Mouse (Mus musculus) right cerebral cortex, adult 2 months (tissue): ENCODE measurements around the gene P4ha2.
"Not testable (repeated sequence)": the region's sequence is repeated elsewhere in the genome, so short reads cannot be mapped to it uniquely, and the experiment has no call there.

Experiments
- DNase-seq, 2 experiments: peaks; one replicate each; pipeline ENCODE4 v3.0.0; 2021 to 2022; ENCODE audit warnings: low spot score in 2 of 2

Gene P4ha2

DNA sequence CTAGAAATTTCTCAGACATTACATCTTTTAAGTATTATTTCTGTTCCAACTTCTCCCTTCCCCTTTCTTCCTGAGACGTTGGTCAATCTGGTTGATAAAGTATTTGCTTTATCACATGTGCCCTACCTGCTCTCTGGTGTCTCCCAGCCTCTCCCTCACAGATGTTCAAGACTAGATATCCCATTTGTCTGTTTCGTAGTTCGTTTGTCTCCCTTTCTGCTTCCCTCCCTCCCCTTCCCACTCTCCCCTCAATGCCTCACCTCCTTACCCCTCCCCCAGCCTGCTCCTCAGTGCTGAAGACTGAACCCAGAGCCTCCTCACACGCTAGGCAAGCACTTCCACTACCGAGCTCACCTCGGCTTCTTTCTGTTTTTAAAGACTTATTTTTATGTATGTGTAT, 35.0 kb downstream of the P4ha2 start:
- no peak for DNase-seq

- not testable (repeated sequence) for DNase-seq
These were observed 40.3 kb downstream of the P4ha2 start for GRCm38 (mm10) chr11:54140159-54140558.

DNA sequence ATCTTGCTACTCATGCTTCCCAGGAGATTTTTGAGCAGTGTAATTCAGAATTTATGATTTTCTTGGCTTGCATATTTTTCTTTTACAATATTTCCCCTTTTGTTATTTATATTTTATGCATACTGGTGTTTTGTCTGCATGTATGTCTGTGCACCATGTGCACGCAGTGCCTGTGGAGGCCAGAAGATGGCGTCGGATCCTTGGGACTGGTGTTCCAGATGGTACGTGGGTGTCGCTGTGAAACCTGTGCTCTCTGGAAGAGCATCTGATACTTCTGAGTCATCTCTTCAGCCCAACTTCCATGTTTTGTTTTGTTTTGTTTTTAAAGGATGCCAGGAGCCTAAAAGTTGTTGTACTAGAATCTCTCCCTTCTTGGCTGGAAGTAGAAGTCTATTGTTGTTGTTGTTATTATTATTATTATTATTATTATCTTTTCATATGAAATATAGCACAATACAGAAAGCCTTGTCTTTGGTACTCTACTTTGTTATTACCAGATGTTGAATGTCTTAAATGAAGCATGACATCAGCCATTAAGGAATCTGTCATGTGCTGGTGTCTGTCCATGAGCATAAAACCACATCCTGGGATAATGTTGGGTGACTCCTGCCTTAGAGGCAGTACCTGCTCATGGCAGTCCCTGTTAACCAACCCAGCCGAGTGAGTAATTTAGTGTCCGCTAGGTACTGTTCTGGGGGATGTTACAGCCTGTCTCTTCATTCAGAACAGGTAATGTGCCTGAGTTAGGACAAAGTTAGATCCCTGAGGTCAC, 41.5 kb downstream of the P4ha2 start:
- peak; percentile 26 to 28 for DNase-seq

DNA sequence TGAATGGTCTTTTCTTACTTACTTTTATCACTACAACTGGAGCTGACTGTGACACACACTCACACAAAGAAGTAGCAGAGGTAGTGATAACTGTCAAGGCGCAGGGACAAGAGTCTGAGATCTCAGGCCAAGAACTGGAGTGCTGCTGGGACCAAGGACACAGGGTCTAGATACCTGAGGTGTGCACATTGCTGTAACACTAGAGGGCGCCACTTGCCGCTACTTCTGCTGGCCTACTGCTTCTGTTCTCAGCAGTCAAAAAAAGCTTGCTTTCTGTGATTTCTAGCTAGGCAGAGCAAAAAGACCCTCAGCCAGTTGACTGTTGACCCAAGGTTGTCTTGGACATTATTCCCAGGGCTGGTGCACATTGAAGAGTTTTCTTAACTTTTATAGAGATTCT, 45.0 kb downstream of the P4ha2 start:
- peak; percentile 77 to 80 for DNase-seq

- DNase-seq, result no peak
These were observed 46.1 kb downstream of the P4ha2 start for GRCm38 (mm10) chr11:54145990-54146389.

GRCm38 (mm10) chr11:54149791-54150465, 50.0 kb downstream of the P4ha2 start:
- no peak for DNase-seq

GRCm38 (mm10) chr11:54151141-54151540, 51.2 kb downstream of the P4ha2 start:
- DNase-seq, result no peak

DNA sequence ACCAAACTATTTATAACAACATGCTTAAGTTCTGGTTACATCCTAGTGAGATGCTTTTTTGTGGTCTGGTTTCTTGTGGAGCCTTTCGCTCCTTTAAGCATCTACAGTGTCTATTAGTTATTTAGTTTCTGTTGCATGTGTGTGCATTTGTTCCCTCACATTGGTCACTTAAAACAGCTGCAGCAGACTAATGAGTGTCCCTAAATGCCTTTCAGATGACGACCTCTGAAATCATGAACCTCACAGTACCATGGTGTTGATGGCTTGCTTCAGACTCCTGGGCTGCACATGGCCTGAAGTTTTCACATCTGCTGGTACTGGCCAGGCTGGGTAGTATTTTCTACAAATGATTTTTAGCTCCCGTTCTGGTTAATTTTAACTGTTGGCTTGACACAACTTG, 53.1 kb downstream of the P4ha2 start:
- no peak for DNase-seq

DNA sequence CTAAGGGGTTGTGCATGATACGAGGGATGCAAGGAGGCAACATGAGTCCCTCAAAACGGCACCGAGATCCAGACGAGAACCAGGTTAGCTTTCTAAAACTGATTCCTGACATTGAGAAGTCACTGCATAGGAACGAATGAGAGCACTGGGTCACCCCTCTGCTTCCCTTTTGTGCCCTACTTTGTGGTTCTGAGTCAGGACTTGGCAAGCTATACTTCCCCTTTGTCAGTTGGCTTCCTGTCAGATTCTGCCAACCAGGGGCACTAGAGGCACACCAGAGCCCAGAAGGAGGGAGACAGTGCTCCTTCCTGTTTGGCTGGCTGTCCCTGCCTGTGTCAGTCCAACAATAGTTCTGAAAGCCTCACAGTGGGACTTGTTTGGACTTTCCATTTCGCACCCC, 56.0 kb downstream of the P4ha2 start:
- DNase-seq, result peak; percentile 16 to 31

DNA sequence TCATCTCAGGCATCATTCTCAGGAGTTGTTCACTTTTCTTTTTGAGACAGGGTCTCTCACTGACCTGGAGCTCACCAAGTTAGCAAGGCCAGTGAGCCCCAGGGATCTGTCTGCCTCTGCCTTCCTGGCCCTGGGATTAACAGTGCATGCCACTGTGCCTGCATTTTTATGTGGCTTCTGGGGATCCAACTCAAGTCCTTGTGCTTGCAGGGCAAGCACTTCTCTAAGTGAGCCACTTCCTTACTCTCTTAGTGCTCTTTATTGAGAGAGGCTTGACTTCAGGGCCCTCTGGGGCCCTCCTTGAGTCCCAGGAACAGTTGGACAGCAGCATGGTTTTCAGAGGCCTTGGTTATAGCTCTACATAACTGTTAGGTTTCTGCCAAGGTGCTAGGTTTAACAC, 56.6 kb downstream of the P4ha2 start:
- no peak for DNase-seq

DNA sequence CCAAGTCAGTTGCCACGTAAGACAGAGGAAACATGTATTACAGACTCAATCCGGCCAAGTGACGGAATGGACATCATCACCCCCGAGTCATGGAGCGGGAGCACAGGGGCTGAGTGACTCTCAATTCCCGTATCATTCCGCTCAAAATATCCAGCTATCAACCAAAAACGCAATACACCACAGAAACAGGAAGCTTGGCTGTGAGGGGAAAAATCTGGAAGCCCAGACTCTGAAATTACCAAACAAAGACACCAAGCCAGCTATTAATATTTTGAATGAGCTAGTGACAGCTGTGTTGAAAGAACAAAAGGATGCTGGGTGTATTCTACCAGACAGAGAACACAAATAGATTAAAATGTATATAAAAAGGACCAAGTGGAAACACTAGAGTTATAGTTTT, 57.7 kb downstream of the P4ha2 start:
- no peak for DNase-seq

DNA sequence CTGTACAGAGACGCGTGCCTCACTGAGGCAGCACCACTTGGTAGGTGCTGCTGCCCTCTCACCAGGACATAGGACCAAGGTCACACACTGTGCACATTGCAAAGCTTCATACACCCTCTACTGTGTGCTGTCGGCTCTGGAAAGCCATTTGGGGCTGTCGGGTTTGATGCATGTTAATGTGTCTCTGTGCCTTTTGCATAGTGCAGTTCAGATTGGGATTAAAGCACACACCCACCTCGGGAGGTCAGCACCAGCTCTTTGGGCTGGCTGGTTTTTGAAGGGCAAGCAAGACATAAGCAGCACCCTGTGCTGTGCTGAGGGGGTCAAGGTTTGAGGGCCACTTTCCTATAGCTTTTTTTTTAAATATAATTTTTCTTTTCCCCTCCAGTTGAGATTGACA, 60.5 kb downstream of the P4ha2 start:
- DNase-seq, result no peak

DNA sequence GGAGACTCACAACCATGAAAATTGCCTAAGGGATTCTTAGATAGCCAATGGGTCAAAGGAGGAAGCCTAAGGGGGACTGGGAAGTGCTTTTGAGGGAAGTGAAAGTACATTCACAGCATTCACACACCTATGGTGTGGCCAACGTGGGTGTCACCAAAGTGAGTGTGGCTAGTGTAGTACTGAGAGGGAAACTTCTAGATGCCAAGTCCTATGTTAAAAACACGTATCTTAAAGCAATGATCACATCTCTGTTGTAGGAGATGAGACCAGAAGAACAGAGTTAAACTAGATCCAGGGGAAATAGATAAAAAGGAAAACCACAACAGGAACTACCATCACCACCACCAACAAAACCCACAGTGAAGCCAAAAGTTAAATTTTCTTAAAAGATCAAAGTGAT, 61.0 kb downstream of the P4ha2 start:
- no peak for DNase-seq

GRCm38 (mm10) chr11:54161514-54161913, 61.6 kb downstream of the P4ha2 start:
- DNase-seq, result no peak

DNA sequence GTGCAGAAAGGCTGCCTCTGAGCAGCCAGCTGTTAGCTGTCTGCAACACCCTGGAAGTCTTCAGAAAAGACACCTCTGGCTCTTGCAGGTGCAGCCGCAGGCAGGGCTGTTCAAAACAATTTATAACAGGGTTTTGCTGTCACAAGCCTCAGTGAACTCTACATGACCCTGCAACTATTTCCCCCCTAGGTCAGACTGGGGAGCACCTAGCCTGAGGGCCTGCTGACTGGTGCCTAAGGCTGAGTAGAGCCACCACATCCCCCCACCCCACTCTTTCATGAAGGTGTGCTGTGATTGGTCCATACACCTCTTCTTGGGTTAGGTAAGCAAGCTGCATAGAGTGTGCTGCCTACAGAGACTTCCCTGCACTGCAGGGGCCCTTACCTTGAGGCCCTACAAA, 63.1 kb downstream of the P4ha2 start:
- no peak for DNase-seq

- DNase-seq, result no peak
These were observed 69.8 kb downstream of the P4ha2 start for GRCm38 (mm10) chr11:54169432-54170295.

DNA sequence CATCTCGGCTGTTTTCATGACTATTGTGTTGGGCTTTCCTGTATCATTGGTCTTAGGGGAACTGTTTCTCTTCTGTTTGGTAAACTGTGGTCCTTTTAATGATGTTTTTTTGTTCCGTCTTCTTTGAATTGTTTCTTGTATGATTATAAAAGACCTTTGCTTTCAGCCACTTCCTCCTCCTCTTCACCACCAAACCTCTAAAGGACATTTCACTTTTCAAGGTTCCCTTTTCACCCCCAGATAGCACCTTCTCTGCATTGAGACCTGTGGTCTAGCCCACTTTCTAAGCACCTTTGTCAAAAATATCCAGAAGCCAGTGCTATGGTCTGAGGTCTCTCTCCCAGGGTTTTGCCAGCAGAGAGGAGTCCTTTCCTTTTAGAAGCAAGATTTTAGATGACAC, 71.3 kb downstream of the P4ha2 start:
- no peak for DNase-seq

- no peak for DNase-seq
These were observed 74.3 kb downstream of the P4ha2 start for GRCm38 (mm10) chr11:54174226-54174625.

DNA sequence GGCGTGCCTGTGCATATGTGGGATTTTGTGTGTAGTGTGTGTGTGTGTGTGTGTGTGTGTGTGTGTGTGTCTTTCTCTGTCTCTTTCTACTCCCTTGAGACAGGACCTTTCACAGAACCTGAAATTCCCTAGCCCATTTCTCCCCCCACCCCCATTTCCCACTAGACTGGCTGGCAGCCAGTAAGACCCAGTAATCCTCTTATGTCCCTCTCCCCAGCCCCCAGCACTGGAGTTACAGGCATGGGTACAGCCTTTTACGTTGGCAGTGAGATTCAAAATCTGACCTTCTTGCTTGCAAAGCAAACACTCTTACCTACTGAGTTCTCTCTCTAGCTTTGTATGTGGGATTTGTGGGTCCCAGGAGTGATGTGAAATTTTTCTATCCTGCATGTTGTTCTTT, 75.0 kb downstream of the P4ha2 start:
- DNase-seq, result no peak
